Mouse (Mus musculus): Measurements from ENCODE around the gene Rbms3. TPM values are rescaled to one million over a fixed set of nuclear protein-coding genes. Genes with fewer than 3 reads are reported as not detected.

Gene Rbms3
- polyA plus RNA-seq, 1 experiment: 30.1 TPM

GRCm38 (mm10) chr9:117210344-117210743 is 419.4 kb downstream of the Rbms3 start:
- no peak for DNase-seq (ENCODE audit: low read depth)
- TF ChIP-seq POLR2A (IDR thresholded peaks at IDR 0.05; ENCODE audit: borderline replicate concordance, extremely low read depth, insufficient read depth, insufficient read length, poor library complexity, severe bottlenecking) (no peak), CTCF (IDR thresholded peaks at IDR 0.05; ENCODE audit: borderline replicate concordance, extremely low read depth, insufficient read depth, insufficient read length) (no peak)

- TF ChIP-seq CTCF (IDR thresholded peaks at IDR 0.05; ENCODE audit: borderline replicate concordance, extremely low read depth, insufficient read depth, insufficient read length) (no peak), POLR2A (IDR thresholded peaks at IDR 0.05; ENCODE audit: borderline replicate concordance, extremely low read depth, insufficient read depth, insufficient read length, poor library complexity, severe bottlenecking) (no peak)
- no peak for DNase-seq (ENCODE audit: low read depth)
Observed at GRCm38 (mm10) chr9:117205395-117205794, 424.3 kb downstream of the Rbms3 start.

- TF ChIP-seq CTCF (IDR thresholded peaks at IDR 0.05; ENCODE audit: borderline replicate concordance, extremely low read depth, insufficient read depth, insufficient read length) (no peak), POLR2A (IDR thresholded peaks at IDR 0.05; ENCODE audit: borderline replicate concordance, extremely low read depth, insufficient read depth, insufficient read length, poor library complexity, severe bottlenecking) (no peak)
- DNase-seq (ENCODE audit: low read depth): peak; percentile 26
Observed at GRCm38 (mm10) chr9:117200067-117200658, 429.6 kb downstream of the Rbms3 start.

GRCm38 (mm10) chr9:117197531-117197930 is 432.2 kb downstream of the Rbms3 start:
- no peak for DNase-seq (ENCODE audit: low read depth)
- TF ChIP-seq CTCF (IDR thresholded peaks at IDR 0.05; ENCODE audit: borderline replicate concordance, extremely low read depth, insufficient read depth, insufficient read length) (no peak), POLR2A (IDR thresholded peaks at IDR 0.05; ENCODE audit: borderline replicate concordance, extremely low read depth, insufficient read depth, insufficient read length, poor library complexity, severe bottlenecking) (no peak)

- DNase-seq (ENCODE audit: low read depth): peak; percentile 90
- no peak for TF ChIP-seq CTCF (IDR thresholded peaks at IDR 0.05; ENCODE audit: borderline replicate concordance, extremely low read depth, insufficient read depth, insufficient read length)
Observed at GRCm38 (mm10) chr9:117192565-117193540, 436.9 kb downstream of the Rbms3 start.

- no peak for TF ChIP-seq POLR2A (IDR thresholded peaks at IDR 0.05; ENCODE audit: borderline replicate concordance, extremely low read depth, insufficient read depth, insufficient read length, poor library complexity, severe bottlenecking)
- no peak for TF ChIP-seq CTCF (IDR thresholded peaks at IDR 0.05; ENCODE audit: borderline replicate concordance, extremely low read depth, insufficient read depth, insufficient read length)
- peak; percentile 79 for DNase-seq (ENCODE audit: low read depth)
Observed at GRCm38 (mm10) chr9:117192093-117192492, 437.6 kb downstream of the Rbms3 start.

- peak; percentile 31 for DNase-seq (ENCODE audit: low read depth)
- TF ChIP-seq CTCF (IDR thresholded peaks at IDR 0.05; ENCODE audit: borderline replicate concordance, extremely low read depth, insufficient read depth, insufficient read length) (no peak), POLR2A (IDR thresholded peaks at IDR 0.05; ENCODE audit: borderline replicate concordance, extremely low read depth, insufficient read depth, insufficient read length, poor library complexity, severe bottlenecking) (no peak)
Observed at GRCm38 (mm10) chr9:117188406-117188805, 441.3 kb downstream of the Rbms3 start.

GRCm38 (mm10) chr9:117187116-117188034 is 442.3 kb downstream of the Rbms3 start:
- no peak for TF ChIP-seq POLR2A (IDR thresholded peaks at IDR 0.05; ENCODE audit: borderline replicate concordance, extremely low read depth, insufficient read depth, insufficient read length, poor library complexity, severe bottlenecking)
- no peak for TF ChIP-seq CTCF (IDR thresholded peaks at IDR 0.05; ENCODE audit: borderline replicate concordance, extremely low read depth, insufficient read depth, insufficient read length)
- DNase-seq (ENCODE audit: low read depth): peak; percentile 61

GRCm38 (mm10) chr9:117180658-117181057 is 449.1 kb downstream of the Rbms3 start:
- DNase-seq (ENCODE audit: low read depth): no peak

GRCm38 (mm10) chr9:117178366-117178765 is 451.3 kb downstream of the Rbms3 start:
- no peak for TF ChIP-seq POLR2A (IDR thresholded peaks at IDR 0.05; ENCODE audit: borderline replicate concordance, extremely low read depth, insufficient read depth, insufficient read length, poor library complexity, severe bottlenecking)
- TF ChIP-seq CTCF (IDR thresholded peaks at IDR 0.05; ENCODE audit: borderline replicate concordance, extremely low read depth, insufficient read depth, insufficient read length): no peak

More at GRCm38 (mm10) chr9:117180658-117181057, 449.1 kb downstream of the Rbms3 start:
- TF ChIP-seq POLR2A (IDR thresholded peaks at IDR 0.05; ENCODE audit: borderline replicate concordance, extremely low read depth, insufficient read depth, insufficient read length, poor library complexity, severe bottlenecking) (no peak), CTCF (IDR thresholded peaks at IDR 0.05; ENCODE audit: borderline replicate concordance, extremely low read depth, insufficient read depth, insufficient read length) (no peak)

GRCm38 (mm10) chr9:117172526-117172925 is 457.2 kb downstream of the Rbms3 start:
- TF ChIP-seq CTCF (IDR thresholded peaks at IDR 0.05; ENCODE audit: borderline replicate concordance, extremely low read depth, insufficient read depth, insufficient read length) (no peak), POLR2A (IDR thresholded peaks at IDR 0.05; ENCODE audit: borderline replicate concordance, extremely low read depth, insufficient read depth, insufficient read length, poor library complexity, severe bottlenecking) (no peak)
- DNase-seq (ENCODE audit: low read depth): no peak

More at GRCm38 (mm10) chr9:117178366-117178765, 451.3 kb downstream of the Rbms3 start:
- DNase-seq (ENCODE audit: low read depth): no peak

Measured in brain, embryonic 14.5 days (tissue).